Mouse (Mus musculus) ES-E14 (cell line): ENCODE data around the gene Arl8a. TPM values are rescaled to one million over a fixed set of nuclear protein-coding genes. Genes with fewer than 3 reads are reported as not detected.
"Not testable (repeated sequence)": the region's sequence is repeated elsewhere in the genome, so short reads cannot be mapped to it uniquely, and the experiment has no call there.

Experiments used
- DNase-seq: peaks from one replicate; pipeline ENCODE4 v3.0.0-alpha.2; 2013; ENCODE audit warnings: low read depth, low spot score
- H3K27ac ChIP-seq: 2 replicates; pipeline ENCODE4 v1.5.1; 2012; ENCODE audit warnings: low read depth, mild to moderate bottlenecking, low read length, moderate library complexity, mixed read lengths; ENCODE audit not compliant: poor library complexity, insufficient read depth, severe bottlenecking
- H3K36me3 ChIP-seq: 2 replicates; pipeline ENCODE4 v1.6.1; 2012; ENCODE audit warnings: mild to moderate bottlenecking, low read length, moderate library complexity, mixed read lengths; ENCODE audit not compliant: control insufficient read depth, poor library complexity, insufficient read depth, severe bottlenecking
- H3K4me1 ChIP-seq, 2 experiments: fragments of 150-350 bp in 1 of 2; sonication (generic) in 1 of 2; 2 replicates each; pipeline ENCODE4 v1.6.1; 2012; ENCODE audit warnings: low read length in 2 of 2, mild to moderate bottlenecking in 1 of 2, mixed read lengths in 1 of 2; ENCODE audit not compliant: control insufficient read depth in 2 of 2, insufficient read depth in 2 of 2, poor library complexity in 1 of 2
- H3K4me3 ChIP-seq, 2 experiments: fragments of 150-350 bp in 1 of 2; sonication (generic) in 1 of 2; 2 replicates each; pipeline ENCODE4 v1.5.1; 2012; ENCODE audit warnings: low read length in 2 of 2, low read depth in 1 of 2, mild to moderate bottlenecking in 1 of 2, mixed read lengths in 1 of 2; ENCODE audit not compliant: insufficient read depth in 1 of 2, poor library complexity in 1 of 2, severe bottlenecking in 1 of 2
- H3K9ac ChIP-seq: 2 replicates; pipeline ENCODE4 v1.6.1; 2012; ENCODE audit warnings: low read depth, mild to moderate bottlenecking, low read length, mixed read lengths; ENCODE audit not compliant: poor library complexity, insufficient read depth, severe bottlenecking
- H3K9me3 ChIP-seq: fragments of 150-350 bp; sonication (generic); 2 replicates; pipeline ENCODE4 v1.6.1; 2012; ENCODE audit warnings: low read depth, mild to moderate bottlenecking, low read length; ENCODE audit not compliant: control insufficient read depth, insufficient read depth
- CHD2 ChIP-seq: IDR thresholded peaks from 2 replicates; pipeline ENCODE4 v1.6.1; 2014; ENCODE audit warnings: mild to moderate bottlenecking, low read depth, low read length, inconsistent platforms
- HCFC1 ChIP-seq: IDR thresholded peaks from 2 replicates; pipeline ENCODE4 v1.6.1; 2012; ENCODE audit warnings: low read length, inconsistent platforms, borderline replicate concordance; ENCODE audit not compliant: insufficient read depth
- MAFK ChIP-seq: IDR thresholded peaks from 2 replicates; pipeline ENCODE4 v1.6.1; 2014; ENCODE audit warnings: mild to moderate bottlenecking, low read depth, low read length, inconsistent platforms; ENCODE audit not compliant: insufficient read depth
- ZC3H11A ChIP-seq: IDR thresholded peaks from 2 replicates; pipeline ENCODE4 v1.6.1; 2012; ENCODE audit warnings: low read depth, mild to moderate bottlenecking, inconsistent platforms, low read length, borderline replicate concordance
- ZNF384 ChIP-seq: IDR thresholded peaks from 2 replicates; pipeline ENCODE4 v1.6.1; 2012; ENCODE audit warnings: low read depth, low read length, inconsistent platforms
- in situ Hi-C, 2 experiments: fragments of 600-800 bp; cut with MboI; formaldehyde crosslinking; loops; one replicate each; pipeline ENCODE4 v1.15.1; 2025; ENCODE audit warnings: low sequenced_read_pairs in 2 of 2, inconsistent platforms in 1 of 2; ENCODE audit not compliant: unreplicated experiment in 2 of 2
- total RNA-seq: library from RNA; depleted of rRNA; stranded (reverse); fragments of 300-350 nt; gene quantifications from 2 replicates; pipeline ENCODE4 v1.2.3, GENCODE M21; 2012

Arl8a gene
- total RNA-seq, 1 experiment: 17.5 TPM

- TF ChIP-seq MAFK: no peak
- TF ChIP-seq ZNF384: no peak
- peak; percentile 65 for DNase-seq
- Histone ChIP-seq H3K9ac (no peak overlapping the region), H3K36me3 (no peaks in the 10 kb centered on the region), H3K4me3 (no peak overlapping the region), H3K9me3 (no peaks in the 10 kb centered on the region), H3K4me1 (peaks cover 4 to 35% of the 10 kb centered on the region in 2 experiments), H3K27ac (peak overlapping the region; percentile 79)
- in situ Hi-C loops: no loop called here
These were observed 39.3 kb downstream of the Arl8a start for GRCm38 (mm10) chr1:135185936-135186335.

- Histone ChIP-seq H3K36me3 (no peaks in the 10 kb centered on the region), H3K4me1 (peaks cover 4 to 36% of the 10 kb centered on the region in 2 experiments), H3K4me3 (peak overlapping the region in 1 of 2 experiments; percentile 3; a peak in 1 of 4 replicates), H3K9me3 (no peaks in the 10 kb centered on the region), H3K27ac (peak overlapping the region; percentile 78), H3K9ac (peak overlapping the region; percentile 6; the same call in 1 of the 2 replicates)
- in situ Hi-C loops: no loop called here
- TF ChIP-seq MAFK (no peak), CHD2 (no peak), ZNF384 (no peak), ZC3H11A (no peak), HCFC1 (no peak)
- DNase-seq: no peak
These were observed 39.8 kb downstream of the Arl8a start for GRCm38 (mm10) chr1:135186427-135186826.

- peak overlapping the region; percentile 78 for H3K27ac ChIP-seq
- H3K9me3 ChIP-seq: not testable (repeated sequence)
These were observed 40.4 kb downstream of the Arl8a start for GRCm38 (mm10) chr1:135187016-135187415.

GRCm38 (mm10) chr1:135188197-135188596, 41.6 kb downstream of the Arl8a start:
- H3K9me3 ChIP-seq: no peaks in the 10 kb centered on the region
- DNase-seq: no peak
- TF ChIP-seq HCFC1: no peak
- no peak for TF ChIP-seq ZC3H11A
- TF ChIP-seq ZNF384: no peak
- TF ChIP-seq CHD2: no peak
- TF ChIP-seq MAFK: no peak
- H3K4me3 ChIP-seq: no peak overlapping the region
- in situ Hi-C loops: no loop called here
- H3K36me3 ChIP-seq: no peaks in the 10 kb centered on the region
- no peak overlapping the region for H3K9ac ChIP-seq
- peaks cover 4 to 31% of the 10 kb centered on the region in 2 experiments for H3K4me1 ChIP-seq
- H3K27ac ChIP-seq: no peak overlapping the region

More at GRCm38 (mm10) chr1:135187016-135187415, 40.4 kb downstream of the Arl8a start:
- in situ Hi-C loops, H3K4me3 ChIP-seq, DNase-seq, H3K36me3 ChIP-seq, H3K9ac ChIP-seq: not testable (repeated sequence)
- peaks cover 4 to 36% of the 10 kb centered on the region in 2 experiments for H3K4me1 ChIP-seq

GRCm38 (mm10) chr1:135189186-135189585, 42.6 kb downstream of the Arl8a start:
- H3K4me3 ChIP-seq: no peak overlapping the region
- H3K9ac ChIP-seq: no peak overlapping the region
- in situ Hi-C loops: no loop called here
- no peak for TF ChIP-seq ZNF384
- TF ChIP-seq HCFC1: no peak
- no peak for TF ChIP-seq CHD2
- no peak for TF ChIP-seq MAFK
- TF ChIP-seq ZC3H11A: no peak
- H3K4me1 ChIP-seq: peaks cover 5 to 23% of the 10 kb centered on the region in 2 experiments
- H3K9me3 ChIP-seq: no peaks in the 10 kb centered on the region
- no peak overlapping the region for H3K27ac ChIP-seq
- no peak for DNase-seq
- H3K36me3 ChIP-seq: no peaks in the 10 kb centered on the region

GRCm38 (mm10) chr1:135194335-135194734, 47.7 kb downstream of the Arl8a start:
- in situ Hi-C loops, H3K27ac ChIP-seq, H3K4me3 ChIP-seq, H3K9me3 ChIP-seq, H3K36me3 ChIP-seq, H3K9ac ChIP-seq, DNase-seq: not testable (repeated sequence)
- peaks cover 20 to 31% of the 10 kb centered on the region in 2 experiments for H3K4me1 ChIP-seq
